ENCODE assay signal across 14 mouse cellular contexts in the genomic region with DNA sequence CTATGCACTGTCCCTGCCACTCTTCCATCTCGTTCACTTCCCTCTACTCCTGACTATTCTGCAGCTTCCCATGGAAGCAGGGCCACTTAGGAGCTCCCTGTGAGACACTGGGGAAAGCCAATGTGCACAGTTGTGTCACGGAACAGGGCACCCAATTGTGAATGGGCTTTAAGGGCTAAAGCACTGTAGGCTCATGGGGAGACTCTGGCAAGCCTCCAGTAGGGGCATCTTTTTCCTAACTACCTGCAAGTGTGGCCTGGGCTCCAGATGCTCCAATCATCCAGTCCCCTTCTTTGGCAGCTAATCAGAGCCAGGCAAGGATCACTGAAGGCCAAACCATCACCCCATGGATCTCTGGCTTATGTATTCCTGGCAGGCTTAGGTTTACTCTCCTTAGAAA.
"Had no signal": no experiment of that assay in that cellular context is flagged by ENCODE, and none has a peak within 500 bp of the region (broad histone marks: within the 10 kb centered on the region; RNA-seq: fewer than 3 reads in every experiment).

No protein-coding gene starts in this region.

- H3K4me3 ChIP-seq: layer of hippocampus, adult 2 months; left cerebral cortex, adult 2 months; limb, embryonic 13.5 days; midbrain, embryonic 10.5 days; myocyte had no signal

- H3K27ac ChIP-seq: kidney, postnatal 0 days; layer of hippocampus, adult 2 months; left cerebral cortex, adult 2 months; limb, embryonic 13.5 days; liver, embryonic 14.5 days; midbrain, embryonic 10.5 days had no signal

- DNase-seq: kidney, adult 9 months; kidney, postnatal 4 days; lung, adult 18-20 months; midbrain, embryonic 14.5 days; spleen, adult 18-20 months; thymus, adult 18-20 months; thymus, postnatal 25 days had no signal

- H3K36me3 ChIP-seq: midbrain, embryonic 10.5 days had no signal
